Mouse (Mus musculus) retina, embryonic 14.5 days (tissue): ENCODE measurements around the gene Zbtb16.
A peak's percentile ranks its signal among the peaks of the same experiment; 100 is the strongest.

Experiments
- DNase-seq: peaks from one replicate; pipeline ENCODE4 v3.0.0-alpha.2; 2015; ENCODE audit warnings: low spot score

Zbtb16 gene

DNA sequence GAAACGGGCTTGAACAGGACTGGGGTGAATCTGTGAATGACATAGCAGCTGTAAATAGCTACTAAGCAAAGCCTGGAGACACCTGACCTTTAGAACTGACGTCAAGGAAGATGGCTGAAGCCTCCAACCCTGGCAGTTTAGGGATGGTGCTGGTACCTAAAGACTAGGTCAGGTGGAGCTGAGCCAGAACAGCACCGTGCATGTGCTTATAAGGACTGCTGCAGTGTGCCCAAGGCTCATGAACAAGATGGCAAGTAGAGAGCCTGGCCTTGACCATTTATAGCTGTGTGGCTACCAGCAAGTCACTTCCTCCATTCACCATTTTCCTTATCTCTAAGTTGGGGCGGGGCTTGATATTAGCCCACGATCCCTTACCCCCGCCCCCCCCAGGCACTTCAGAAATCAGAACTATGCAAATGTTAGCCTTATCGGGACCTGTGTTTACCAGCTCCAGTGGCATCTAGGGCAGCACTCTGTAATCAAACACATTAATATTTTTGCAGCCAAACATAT is 9.6 kb downstream of the Zbtb16 start:
- DNase-seq, result no peak

DNA sequence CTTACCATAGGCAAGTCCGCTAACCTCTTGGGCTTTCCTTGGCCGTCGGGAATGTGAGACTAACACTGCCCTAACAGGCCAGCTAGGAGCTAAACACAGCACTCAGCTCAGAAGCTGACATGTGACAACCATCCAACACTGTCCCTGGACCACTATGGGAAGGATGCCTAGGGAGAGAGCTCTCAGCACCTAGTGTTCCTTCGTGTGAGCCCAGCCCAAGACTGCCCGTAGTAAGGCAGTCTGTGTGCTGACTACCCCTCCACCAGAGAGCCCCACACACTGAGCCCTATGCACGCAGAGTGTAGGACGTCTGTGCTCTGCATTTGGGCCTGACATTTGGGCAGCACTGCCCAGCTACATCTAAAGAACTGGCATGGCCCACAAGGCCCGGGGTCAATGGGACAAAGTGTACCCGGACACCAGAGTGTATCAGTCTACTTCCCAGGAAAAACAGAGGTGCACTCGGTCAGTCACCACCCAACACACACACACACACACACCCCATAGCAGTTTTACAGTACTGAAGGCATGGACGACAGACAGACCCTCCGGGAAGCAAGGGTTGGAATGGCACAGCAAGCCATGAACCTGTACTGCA is 11.4 kb downstream of the Zbtb16 start:
- DNase-seq, result no peak

GRCm38 (mm10) chr9:48823851-48824250 is 12.2 kb downstream of the Zbtb16 start:
- no peak for DNase-seq

- DNase-seq, result no peak
Observed at GRCm38 (mm10) chr9:48823319-48823705, 12.7 kb downstream of the Zbtb16 start.

- peak; percentile 58 for DNase-seq
Observed at GRCm38 (mm10) chr9:48822586-48823318, 13.3 kb downstream of the Zbtb16 start.

DNA sequence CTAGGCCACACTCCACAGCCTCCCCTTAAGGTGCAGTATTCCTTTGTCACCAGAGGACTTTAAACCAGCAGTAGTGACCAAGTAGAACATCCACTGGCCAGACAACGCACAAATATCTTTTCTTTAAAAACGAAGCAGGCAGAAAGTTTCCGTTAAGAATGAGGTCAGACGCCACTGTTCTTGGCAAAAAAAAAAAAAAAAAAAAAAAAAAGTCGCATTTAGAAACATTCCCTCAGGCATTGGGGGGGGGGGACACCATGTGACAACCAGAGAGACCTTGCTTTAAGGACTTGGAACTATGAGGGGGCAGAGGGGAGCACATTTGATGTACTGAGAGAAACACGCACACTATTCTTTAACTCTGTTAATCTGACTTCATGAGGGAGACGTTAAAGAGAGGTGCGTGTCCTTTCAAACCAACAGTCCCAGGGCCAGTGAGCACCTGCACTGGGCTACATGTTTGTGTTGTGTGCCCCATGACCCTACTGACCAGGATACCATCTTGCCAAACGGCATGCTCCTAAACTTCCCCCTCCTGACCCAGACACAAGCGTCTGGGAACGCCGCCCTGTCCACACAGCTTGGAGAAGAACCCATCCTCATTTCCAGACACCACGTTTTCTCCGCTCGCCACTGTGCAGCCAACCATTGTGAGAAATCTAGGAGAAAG is 14.0 kb downstream of the Zbtb16 start:
- DNase-seq, result no peak

DNA sequence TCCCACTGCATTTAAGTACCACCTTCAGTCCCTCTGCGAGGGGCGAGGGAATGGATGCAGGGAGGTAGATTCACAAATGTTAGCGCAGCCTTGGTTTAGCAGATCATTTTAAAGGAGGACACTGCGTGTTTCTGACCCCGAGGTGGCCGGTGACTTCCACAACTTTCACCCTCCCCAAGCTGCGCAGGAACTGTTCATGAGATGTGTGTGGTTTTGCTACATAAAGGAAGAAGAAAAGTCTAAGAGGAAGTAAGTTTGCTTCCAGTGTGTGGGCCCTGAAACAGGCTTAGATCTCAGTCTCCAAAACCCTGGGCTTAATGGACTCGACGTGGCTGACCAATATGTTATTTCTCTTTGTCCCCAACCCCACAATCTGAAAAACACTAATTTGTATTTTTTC is 14.6 kb downstream of the Zbtb16 start:
- no peak for DNase-seq

- no peak for DNase-seq
Observed at GRCm38 (mm10) chr9:48820791-48821190, 15.2 kb downstream of the Zbtb16 start.

- no peak for DNase-seq
Observed at GRCm38 (mm10) chr9:48819695-48820094, 16.3 kb downstream of the Zbtb16 start.

DNA sequence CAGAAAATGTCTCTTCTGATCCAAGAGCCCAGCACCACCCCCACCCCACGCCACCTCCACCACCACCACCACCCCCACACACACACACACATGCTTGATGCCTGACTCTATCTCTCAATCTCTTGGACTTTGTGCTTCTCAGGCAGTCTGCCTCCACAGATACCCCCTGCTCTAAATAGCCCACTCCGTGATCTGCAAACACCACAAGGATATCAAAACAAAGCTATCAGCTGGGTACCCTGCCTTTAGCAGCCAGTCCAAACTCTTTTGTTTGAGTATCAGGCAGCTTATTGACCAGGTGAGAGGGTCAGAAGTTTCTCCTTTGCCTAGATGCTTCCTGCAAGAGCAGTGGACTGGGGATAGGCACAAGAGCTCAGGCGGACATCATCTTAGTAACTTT is 16.9 kb downstream of the Zbtb16 start:
- no peak for DNase-seq

GRCm38 (mm10) chr9:48817907-48818306 is 18.1 kb downstream of the Zbtb16 start:
- DNase-seq, result no peak

GRCm38 (mm10) chr9:48817399-48817793 is 18.6 kb downstream of the Zbtb16 start:
- DNase-seq, result no peak

DNA sequence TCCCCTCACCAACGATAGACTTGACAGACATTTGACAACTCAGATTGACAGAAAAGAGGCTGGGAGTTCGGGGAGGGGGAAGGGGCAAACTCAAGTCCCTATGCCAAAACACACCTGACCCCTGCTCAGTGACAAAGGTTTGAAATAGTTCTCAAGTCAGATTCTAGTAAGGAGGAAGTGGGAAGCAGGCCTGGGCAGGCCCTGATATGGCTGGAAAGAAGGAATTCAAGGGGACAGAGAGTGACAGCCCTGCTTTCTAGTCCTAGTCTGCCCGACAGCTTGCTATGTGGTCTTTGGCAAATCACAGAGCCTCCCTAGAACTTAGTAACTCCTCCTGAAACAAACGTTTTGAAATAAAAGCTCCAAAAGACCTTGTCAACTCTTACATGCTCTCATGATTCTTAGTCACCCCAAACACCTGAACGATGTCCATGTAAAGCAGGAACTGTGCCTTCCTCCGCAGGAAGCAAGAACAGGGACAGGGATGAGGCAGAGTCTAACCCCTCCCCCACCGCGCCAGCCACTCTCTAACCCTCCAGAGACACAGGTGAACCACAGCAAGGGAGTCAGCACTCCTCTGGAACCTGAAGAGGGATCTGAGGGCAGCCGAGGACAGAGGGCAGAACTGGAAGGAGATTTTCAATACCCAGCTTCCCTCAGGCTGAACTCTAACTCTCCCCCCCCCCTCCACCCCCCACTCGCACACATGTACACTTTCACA is 19.2 kb downstream of the Zbtb16 start:
- DNase-seq, result no peak

DNA sequence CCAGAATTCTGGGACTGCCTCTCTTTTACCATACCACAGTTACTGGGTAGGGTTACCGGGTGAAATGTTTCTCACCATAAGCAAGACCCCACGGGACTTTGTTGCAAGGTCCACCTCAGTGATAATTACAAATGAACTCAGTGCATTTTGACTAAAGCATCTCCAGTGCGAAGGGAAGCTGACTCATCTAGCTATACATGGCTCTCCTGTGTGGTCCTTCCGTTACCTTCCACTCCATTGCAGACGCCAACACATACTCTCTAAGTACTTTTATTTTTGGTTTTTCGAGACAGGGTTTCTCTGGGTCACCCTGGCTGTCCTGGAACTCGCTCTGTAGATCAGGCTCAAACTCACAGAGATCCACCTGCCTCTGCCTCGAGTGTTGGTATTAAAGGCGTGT is 19.9 kb downstream of the Zbtb16 start:
- DNase-seq, result no peak

DNA sequence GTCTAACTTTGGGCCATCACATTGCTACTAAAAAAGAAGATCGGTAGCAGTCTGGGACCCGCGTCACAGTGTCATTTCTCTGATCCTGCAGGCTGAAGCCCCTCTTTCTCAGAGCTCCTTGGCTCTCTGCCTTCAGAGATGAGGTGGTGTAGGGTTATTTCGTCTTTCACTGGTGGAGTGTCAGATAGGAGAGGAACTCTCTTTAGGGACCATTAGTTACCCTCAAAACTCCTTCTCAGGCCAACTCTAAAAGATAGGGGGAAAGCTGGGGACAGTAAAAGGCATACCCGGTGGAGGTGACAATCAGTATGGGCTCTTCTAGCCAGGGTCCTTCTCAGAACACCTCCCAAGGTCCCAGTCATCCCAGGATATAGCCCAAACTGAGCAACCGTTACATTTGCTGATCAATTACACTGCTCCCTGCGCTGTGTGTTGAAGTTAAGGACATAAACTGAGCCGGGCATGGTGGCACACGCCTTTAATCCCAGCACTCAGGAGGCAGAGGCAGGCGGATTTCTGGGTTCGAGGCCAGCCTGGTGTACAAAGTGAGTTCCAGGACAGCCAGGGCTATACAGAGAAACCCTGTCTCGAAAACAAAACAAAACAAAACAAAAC is 21.0 kb downstream of the Zbtb16 start:
- no peak for DNase-seq

- DNase-seq, result no peak
Observed at GRCm38 (mm10) chr9:48813960-48814880, 21.8 kb downstream of the Zbtb16 start.

GRCm38 (mm10) chr9:48812352-48812751 is 23.7 kb downstream of the Zbtb16 start:
- DNase-seq, result no peak

DNA sequence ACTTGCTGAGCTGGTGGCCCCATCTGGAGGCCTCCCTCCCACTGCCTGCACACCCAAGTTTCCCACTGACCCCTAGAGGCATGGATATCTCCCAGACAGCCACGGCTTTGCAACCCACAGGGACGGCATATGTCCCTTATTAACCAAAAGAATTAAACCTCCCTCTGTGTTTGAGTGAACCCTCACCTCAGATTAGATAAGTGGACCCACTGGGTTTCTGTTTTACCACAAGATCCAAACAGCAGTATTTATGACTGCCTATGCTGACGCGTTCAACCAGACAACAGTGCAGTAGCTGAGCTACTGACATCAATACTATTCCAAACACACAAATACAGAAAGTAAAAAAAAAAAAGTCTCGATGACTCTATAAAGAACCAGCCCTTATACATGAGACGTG is 29.4 kb downstream of the Zbtb16 start:
- no peak for DNase-seq

DNA sequence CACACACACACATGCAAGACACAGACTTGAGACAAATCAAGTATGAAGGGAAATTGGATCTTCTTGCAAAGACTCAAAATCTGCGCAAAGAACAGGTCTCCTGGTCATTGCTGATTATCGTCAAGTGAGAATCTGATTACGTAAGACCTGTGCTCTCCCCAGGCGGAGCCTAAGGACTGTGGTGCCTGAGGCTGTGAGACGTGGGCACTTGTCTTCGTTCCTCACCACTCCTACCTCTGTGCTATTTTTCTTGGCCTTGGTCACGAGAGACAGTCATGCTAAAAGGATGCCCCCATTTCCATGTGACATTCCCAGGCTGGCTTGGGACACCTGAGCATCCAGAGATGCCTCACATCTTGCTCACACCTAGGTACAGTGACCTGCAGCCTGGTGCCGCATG is 30.2 kb downstream of the Zbtb16 start:
- no peak for DNase-seq

DNA sequence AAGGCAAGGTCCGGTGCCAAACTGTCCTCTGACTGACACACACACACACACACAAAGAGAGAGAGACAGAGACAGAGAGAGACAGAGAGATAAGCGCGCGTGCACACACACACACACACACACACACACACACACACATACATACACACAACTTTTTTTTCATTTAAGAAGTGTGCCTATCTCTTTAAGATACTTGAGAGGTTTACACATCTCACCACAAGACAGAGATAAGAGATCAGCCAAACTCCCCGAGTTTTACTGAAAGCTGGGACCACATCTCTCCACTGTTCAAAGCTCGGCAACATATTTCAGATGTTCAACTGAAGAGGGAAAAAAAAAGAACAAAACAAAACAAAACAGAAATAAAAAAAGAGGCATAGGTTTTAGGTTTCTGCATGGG is 31.5 kb downstream of the Zbtb16 start:
- no peak for DNase-seq
